Mouse (Mus musculus) midbrain, postnatal 0 days (tissue): Measurements from ENCODE around the gene Olfr1195. TPM values are rescaled to one million over a fixed set of nuclear protein-coding genes. Genes with fewer than 3 reads are reported as not detected.
"Not testable (repeated sequence)": the region's sequence is repeated elsewhere in the genome, so short reads cannot be mapped to it uniquely, and the experiment has no call there.

Source experiments
- ATAC-seq: fragments of 200-750 bp; cut with Nextera tagmentation; 2 replicates; pipeline ENCODE4 v1.8.0; 2017; ENCODE audit warnings: moderate number of reproducible peaks, mild to moderate bottlenecking, moderate TSS enrichment, moderate library complexity; ENCODE audit not compliant: low FRiP score
- DNase-seq: peaks from one replicate; pipeline ENCODE4 v3.0.0-alpha.2; 2015; ENCODE audit warnings: low spot score
- H3K27ac ChIP-seq: fragments of 300-500 bp; sonication (generic); 2 replicates; pipeline ENCODE4 v1.5.1; 2014; ENCODE audit warnings: low read depth, mild to moderate bottlenecking, low read length, mixed read lengths
- H3K27me3 ChIP-seq: fragments of 300-500 bp; sonication (generic); 2 replicates; pipeline ENCODE4 v1.6.1; 2014; ENCODE audit warnings: low read length, control low read depth, mixed read lengths; ENCODE audit not compliant: insufficient read depth
- H3K36me3 ChIP-seq: fragments of 300-500 bp; sonication (generic); 2 replicates; pipeline ENCODE4 v1.6.1; 2014; ENCODE audit warnings: low read length, control low read depth, mixed read lengths; ENCODE audit not compliant: insufficient read depth
- H3K4me1 ChIP-seq: fragments of 300-500 bp; sonication (generic); 2 replicates; pipeline ENCODE4 v1.6.1; 2014; ENCODE audit warnings: mild to moderate bottlenecking, control low read depth, antibody characterized with exemption, low read length, mixed read lengths; ENCODE audit not compliant: insufficient read depth
- H3K4me2 ChIP-seq: fragments of 300-500 bp; sonication (generic); 2 replicates; pipeline ENCODE4 v1.6.1; 2014; ENCODE audit warnings: low read depth, mild to moderate bottlenecking, low read length, mixed read lengths; ENCODE audit not compliant: poor library complexity, severe bottlenecking
- H3K4me3 ChIP-seq: fragments of 300-500 bp; sonication (generic); 2 replicates; pipeline ENCODE4 v1.5.1; 2014; ENCODE audit warnings: low read depth, mild to moderate bottlenecking, low read length, moderate library complexity
- H3K9ac ChIP-seq: fragments of 300-500 bp; sonication (generic); replicated peaks from 2 replicates; pipeline ENCODE4 v1.6.1; 2014; ENCODE audit warnings: mild to moderate bottlenecking, low read length, moderate library complexity, mixed read lengths; ENCODE audit not compliant: poor library complexity, severe bottlenecking
- H3K9me3 ChIP-seq: fragments of 300-500 bp; sonication (generic); 2 replicates; pipeline ENCODE4 v1.6.1; 2016; ENCODE audit warnings: low read length, control low read depth
- CTCF ChIP-seq: IDR thresholded peaks from 2 replicates; pipeline ENCODE4 v1.5.1; 2016; ENCODE audit warnings: antibody characterized with exemption, mild to moderate bottlenecking
- WGBS: fragments of 180-500 bp; shearing (Covaris S2); extraction: QIAGEN DNeasy Blood & Tissue Kit; methylation state at CpG from one replicate; pipeline ENCODE4 v1.1.7; 2014; 5-methylcytosine and 5-hydroxymethylcytosine counted together
- polyA plus RNA-seq: library from polyadenylated mRNA; unstranded; fragments of >200 nt; fragmentation: Nextera tagmentation; extraction: Ambion mirVana; gene quantifications from 2 replicates; pipeline ENCODE4 v1.2.1, GENCODE M21; 2015
- total RNA-seq: library from RNA; depleted of rRNA; stranded (reverse); fragments of >200 nt; gene quantifications from 2 replicates; pipeline ENCODE4 v1.2.3, GENCODE M21; 2014; rRNA removed

Olfr1195 gene
- not detected in 2 replicates for total RNA-seq
- not detected in 2 replicates for polyA plus RNA-seq

DNA sequence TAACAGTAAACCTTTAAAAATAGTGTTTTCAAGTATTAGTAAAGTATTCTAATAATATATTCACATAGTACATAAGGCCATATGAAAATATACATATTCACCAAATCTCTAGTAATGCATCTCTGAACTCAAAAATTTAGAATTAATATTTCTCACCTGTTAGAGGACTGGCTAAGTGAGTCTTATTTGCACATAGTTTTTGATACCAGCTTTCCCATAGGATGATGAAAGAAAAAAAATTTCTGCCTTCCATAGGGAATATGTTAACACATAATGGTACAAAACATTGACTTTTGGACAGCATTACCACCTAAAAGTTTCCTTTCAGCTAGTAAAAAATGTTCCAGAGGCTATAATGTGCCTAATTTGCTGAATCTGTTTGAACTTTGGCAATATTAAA, at the start of gene Olfr1195:
Gene Olfr1195 (minus strand): TSS at position 101 of the 400 bp plus-strand sequence.
- no peak for ATAC-seq
- no peak for TF ChIP-seq CTCF

DNA sequence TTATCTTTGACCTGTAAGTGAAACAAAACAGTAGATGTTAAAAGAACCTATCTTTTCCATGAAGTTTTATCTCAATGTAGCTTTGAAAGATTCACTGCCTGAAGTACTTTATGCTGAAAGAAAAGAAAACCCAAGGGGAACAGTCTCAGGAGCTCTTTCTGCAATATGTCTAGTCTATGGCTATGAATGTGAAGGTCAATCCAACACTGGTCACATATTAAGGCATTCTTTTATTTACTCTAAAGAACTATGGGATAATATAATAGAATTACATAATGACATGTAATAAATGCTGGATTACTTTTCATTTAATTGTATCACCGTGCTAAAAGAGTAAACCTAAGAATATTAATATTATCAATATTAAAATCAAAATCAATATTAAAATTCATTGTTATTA, 43.3 kb upstream of the Olfr1195 start, which contains the start of gene Olfr1197:
Gene Olfr1197 (minus strand): TSS at position 101 of the 400 bp plus-strand sequence.
- no peak for TF ChIP-seq CTCF
- H3K36me3 ChIP-seq: no peaks in the 10 kb centered on the region
- H3K4me2 ChIP-seq: no peak within 1 kb of the TSS
- 85% methylated on average over 1 of the region's 1 CpGs for WGBS
- H3K9ac ChIP-seq: no peak within 1 kb of the TSS
- no peak for DNase-seq
- ATAC-seq: no peak
- no peaks in the 10 kb centered on the region for H3K27me3 ChIP-seq
- H3K27ac ChIP-seq: no peak within 1 kb of the TSS
- no peaks in the 10 kb centered on the region for H3K4me1 ChIP-seq
- H3K4me3 ChIP-seq: no peak within 1 kb of the TSS
- H3K9me3 ChIP-seq: no peaks in the 10 kb centered on the region

More for the DNA sequence above, at the start of gene Olfr1195:
- Histone ChIP-seq H3K9ac (no peak within 1 kb of the TSS), H3K27ac (no peak within 1 kb of the TSS), H3K9me3 (no peaks in the 10 kb centered on the region), H3K4me2 (no peak within 1 kb of the TSS), H3K4me3 (no peak within 1 kb of the TSS), H3K36me3 (no peaks in the 10 kb centered on the region), H3K4me1 (no peaks in the 10 kb centered on the region), H3K27me3 (no peaks in the 10 kb centered on the region)
- DNase-seq: no peak

DNA sequence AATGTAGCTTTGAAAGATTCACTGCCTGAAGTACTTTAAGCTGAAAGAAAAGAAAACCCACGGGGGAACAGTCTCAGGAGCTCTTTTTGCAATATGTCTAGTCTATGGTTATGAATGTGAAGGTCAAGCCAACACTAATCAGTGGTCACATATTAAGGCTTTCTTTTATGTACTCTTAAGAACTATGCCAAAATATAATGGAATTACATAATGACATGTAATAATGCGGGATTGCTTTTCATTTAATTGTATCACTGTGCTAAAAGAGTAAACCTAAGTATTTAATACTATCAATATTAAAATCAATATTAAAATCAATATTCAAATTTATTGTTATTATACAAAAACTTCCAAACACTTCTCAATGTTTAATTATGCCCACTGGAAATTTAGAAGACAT, 15.5 kb upstream of the Olfr1195 start, which contains the start of gene Olfr1196:
Gene Olfr1196 (minus strand): TSS at position 101 of the 400 bp plus-strand sequence.
- no peak for DNase-seq
- H3K9ac ChIP-seq: no peak within 1 kb of the TSS
- no peaks in the 10 kb centered on the region for H3K36me3 ChIP-seq
- H3K27ac ChIP-seq: no peak within 1 kb of the TSS
- H3K4me1 ChIP-seq: no peaks in the 10 kb centered on the region
- H3K9me3 ChIP-seq: no peaks in the 10 kb centered on the region
- no peak within 1 kb of the TSS for H3K4me3 ChIP-seq
- 86% methylated on average over 2 of the region's 2 CpGs for WGBS
- ATAC-seq: no peak
- no peak for TF ChIP-seq CTCF
- no peaks in the 10 kb centered on the region for H3K27me3 ChIP-seq
- no peak within 1 kb of the TSS for H3K4me2 ChIP-seq

DNA sequence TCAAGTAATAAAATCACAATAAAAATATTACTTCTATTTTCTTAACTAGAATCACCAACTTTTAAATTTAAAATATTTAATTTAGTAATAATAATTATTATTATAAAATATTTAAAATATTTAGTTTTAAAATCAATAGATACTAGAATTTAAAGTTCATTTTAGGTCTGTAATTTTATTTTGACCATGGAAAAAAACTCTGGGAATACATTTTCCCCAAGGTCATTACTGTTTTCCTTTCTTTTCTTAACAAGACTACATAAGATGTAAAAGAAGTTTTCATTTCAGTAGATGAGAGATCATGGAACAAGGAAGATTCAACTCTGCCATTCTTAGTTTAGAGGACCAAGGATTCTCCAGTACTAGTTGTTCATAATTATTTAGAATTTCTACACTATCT, 13.7 kb downstream of the Olfr1195 start, which contains the start of gene Olfr1193:
Gene Olfr1193 (plus strand): TSS at position 301 of the 400 bp plus-strand sequence.
- H3K4me1 ChIP-seq, H3K36me3 ChIP-seq, H3K4me2 ChIP-seq, H3K27ac ChIP-seq, H3K27me3 ChIP-seq, H3K4me3 ChIP-seq, H3K9me3 ChIP-seq, H3K9ac ChIP-seq, DNase-seq, ATAC-seq: not testable (repeated sequence)

DNA sequence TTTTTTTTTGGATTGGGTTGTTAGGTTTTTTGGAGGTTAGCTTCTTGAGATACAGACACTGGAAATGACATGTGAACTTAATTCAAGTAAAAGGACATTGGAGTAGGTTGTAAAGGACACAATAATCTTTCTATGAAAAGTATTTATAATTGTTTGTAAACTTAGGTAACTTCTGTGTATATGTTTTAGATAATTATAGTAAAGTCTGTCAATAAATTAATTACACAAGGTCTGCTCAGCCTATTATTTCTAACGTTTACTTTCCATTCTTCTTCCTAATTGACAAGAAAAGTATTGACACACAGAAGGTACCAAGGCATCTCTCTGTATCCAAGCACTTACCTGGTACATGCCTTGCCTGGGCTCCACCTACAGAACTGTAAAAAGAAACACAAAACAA, 40.8 kb downstream of the Olfr1195 start, which contains the start of gene Olfr1192-ps1:
Gene Olfr1192-ps1 (plus strand): TSS at position 301 of the 400 bp plus-strand sequence.
- no peak for DNase-seq

DNA sequence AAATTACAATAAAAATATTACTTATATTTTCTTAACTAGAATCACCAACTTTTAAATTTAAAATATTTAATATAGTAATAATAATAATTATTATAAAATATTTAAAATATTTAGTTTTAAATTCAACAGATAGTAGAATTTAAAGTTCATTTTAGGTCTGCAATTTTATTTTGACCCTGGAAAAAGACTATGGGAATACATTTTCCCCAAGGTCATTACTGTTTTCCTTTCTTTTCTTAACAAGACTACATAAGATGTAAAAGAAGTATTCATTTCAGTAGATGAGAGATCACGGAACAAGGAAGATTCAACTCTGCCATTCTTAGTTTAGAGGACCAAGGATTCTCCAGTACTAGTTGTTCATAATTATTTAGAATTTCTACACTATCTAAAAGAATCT, 48.7 kb downstream of the Olfr1195 start, which contains the start of gene Olfr1191-ps1:
Gene Olfr1191-ps1 (plus strand): TSS at position 301 of the 400 bp plus-strand sequence.
- H3K4me3 ChIP-seq: not testable (repeated sequence)

More for the DNA sequence above, 40.8 kb downstream of the Olfr1195 start, which contains the start of gene Olfr1192-ps1:
- Histone ChIP-seq H3K27ac (no peak within 1 kb of the TSS), H3K4me1 (no peaks in the 10 kb centered on the region), H3K4me2 (no peak within 1 kb of the TSS), H3K9ac (no peak within 1 kb of the TSS), H3K4me3 (no peak within 1 kb of the TSS), H3K36me3 (no peaks in the 10 kb centered on the region), H3K27me3 (no peaks in the 10 kb centered on the region), H3K9me3 (no peaks in the 10 kb centered on the region)
- ATAC-seq: no peak
- TF ChIP-seq CTCF: no peak
- WGBS: 54% methylated on average over 1 of the region's 1 CpGs

More for the DNA sequence above, 48.7 kb downstream of the Olfr1195 start, which contains the start of gene Olfr1191-ps1:
- H3K27ac ChIP-seq, ATAC-seq, H3K36me3 ChIP-seq, H3K9ac ChIP-seq, H3K9me3 ChIP-seq, H3K4me2 ChIP-seq, DNase-seq, H3K4me1 ChIP-seq, H3K27me3 ChIP-seq: not testable (repeated sequence)
- 92% methylated on average over 1 of the region's 1 CpGs for WGBS

Other genes starting within 250 kb of the Olfr1195 start
- not detected in 2 replicates for gene Gm13757, start 240.1 kb downstream of the Olfr1195 start, total RNA-seq
- gene Gm13757, start 240.1 kb downstream of the Olfr1195 start, polyA plus RNA-seq: not detected in 2 replicates
- gene Olfr1183, start 234.3 kb downstream of the Olfr1195 start, total RNA-seq: not detected in 2 replicates
- not detected in 2 replicates for gene Olfr1183, start 234.3 kb downstream of the Olfr1195 start, polyA plus RNA-seq
- not detected in 2 replicates for gene Olfr1184, start 205.6 kb downstream of the Olfr1195 start, total RNA-seq
- gene Olfr1184, start 205.6 kb downstream of the Olfr1195 start, polyA plus RNA-seq: not detected in 2 replicates
- not detected in 2 replicates for gene Olfr1185-ps1, start 195.9 kb downstream of the Olfr1195 start, total RNA-seq
- not detected in 2 replicates for gene Olfr1185-ps1, start 195.9 kb downstream of the Olfr1195 start, polyA plus RNA-seq
- gene Olfr1186, start 170.6 kb downstream of the Olfr1195 start, total RNA-seq: not detected in 2 replicates
- not detected in 2 replicates for gene Olfr1186, start 170.6 kb downstream of the Olfr1195 start, polyA plus RNA-seq
- not detected in 2 replicates for gene Olfr1188, start 132.3 kb downstream of the Olfr1195 start, total RNA-seq
- gene Olfr1188, start 132.3 kb downstream of the Olfr1195 start, polyA plus RNA-seq: not detected in 2 replicates
- not detected in 2 replicates for gene Olfr1189, start 102.7 kb downstream of the Olfr1195 start, total RNA-seq
- not detected in 2 replicates for gene Olfr1189, start 102.7 kb downstream of the Olfr1195 start, polyA plus RNA-seq
- gene Olfr1191-ps1, start 48.6 kb downstream of the Olfr1195 start, total RNA-seq: 0.28 TPM in 1 of 2 replicates, not detected in the other
- not detected in 2 replicates for gene Olfr1191-ps1, start 48.6 kb downstream of the Olfr1195 start, polyA plus RNA-seq
- not detected in 2 replicates for gene Olfr1192-ps1, start 40.7 kb downstream of the Olfr1195 start, total RNA-seq
- gene Olfr1192-ps1, start 40.7 kb downstream of the Olfr1195 start, polyA plus RNA-seq: not detected in 2 replicates
- not detected in 2 replicates for gene Olfr1193, start 13.6 kb downstream of the Olfr1195 start, total RNA-seq
- not detected in 2 replicates for gene Olfr1193, start 13.6 kb downstream of the Olfr1195 start, polyA plus RNA-seq
- not detected in 2 replicates for gene Olfr1196, start 15.4 kb upstream of the Olfr1195 start, total RNA-seq
- gene Olfr1196, start 15.4 kb upstream of the Olfr1195 start, polyA plus RNA-seq: not detected in 2 replicates
- not detected in 2 replicates for gene Olfr1197, start 43.2 kb upstream of the Olfr1195 start, total RNA-seq
- gene Olfr1197, start 43.2 kb upstream of the Olfr1195 start, polyA plus RNA-seq: not detected in 2 replicates
- gene Olfr1198, start 62.2 kb upstream of the Olfr1195 start, total RNA-seq: not detected in 2 replicates
- gene Olfr1198, start 62.2 kb upstream of the Olfr1195 start, polyA plus RNA-seq: not detected in 2 replicates
- not detected in 2 replicates for gene Olfr1199, start 71.3 kb upstream of the Olfr1195 start, total RNA-seq
- gene Olfr1199, start 71.3 kb upstream of the Olfr1195 start, polyA plus RNA-seq: not detected in 2 replicates
- not detected in 2 replicates for gene Olfr1200, start 81.3 kb upstream of the Olfr1195 start, total RNA-seq
- gene Olfr1200, start 81.3 kb upstream of the Olfr1195 start, polyA plus RNA-seq: not detected in 2 replicates
- gene Olfr1201, start 103.8 kb upstream of the Olfr1195 start, total RNA-seq: not detected in 2 replicates
- not detected in 2 replicates for gene Olfr1201, start 103.8 kb upstream of the Olfr1195 start, polyA plus RNA-seq
- not detected in 2 replicates for gene Olfr1202, start 125.3 kb upstream of the Olfr1195 start, total RNA-seq
- 0.04 TPM in 1 of 2 replicates, not detected in the other for gene Olfr1202, start 125.3 kb upstream of the Olfr1195 start, polyA plus RNA-seq
- not detected in 2 replicates for gene Olfr1205, start 140.6 kb upstream of the Olfr1195 start, total RNA-seq
- gene Olfr1205, start 140.6 kb upstream of the Olfr1195 start, polyA plus RNA-seq: not detected in 2 replicates
- not detected in 2 replicates for gene Olfr1204, start 160.1 kb upstream of the Olfr1195 start, total RNA-seq
- gene Olfr1204, start 160.1 kb upstream of the Olfr1195 start, polyA plus RNA-seq: not detected in 2 replicates
- not detected in 2 replicates for gene Olfr1206, start 174.0 kb upstream of the Olfr1195 start, total RNA-seq
- not detected in 2 replicates for gene Olfr1206, start 174.0 kb upstream of the Olfr1195 start, polyA plus RNA-seq
- not detected in 2 replicates for gene Olfr1208, start 213.1 kb upstream of the Olfr1195 start, total RNA-seq
- not detected in 2 replicates for gene Olfr1208, start 213.1 kb upstream of the Olfr1195 start, polyA plus RNA-seq
- gene Olfr1209, start 226.0 kb upstream of the Olfr1195 start, total RNA-seq: not detected in 2 replicates
- gene Olfr1209, start 226.0 kb upstream of the Olfr1195 start, polyA plus RNA-seq: not detected in 2 replicates
- gene Olfr1211, start 248.9 kb upstream of the Olfr1195 start, total RNA-seq: not detected in 2 replicates
- not detected in 2 replicates for gene Olfr1211, start 248.9 kb upstream of the Olfr1195 start, polyA plus RNA-seq